Mouse (Mus musculus) cerebellum, adult 2 months (tissue): ENCODE data around the gene Gkap1. TPM values are rescaled to one million over a fixed set of nuclear protein-coding genes. Genes with fewer than 3 reads are reported as not detected.

Experiments used
- DNase-seq, 2 experiments: peaks; one replicate each; pipeline ENCODE4 v3.0.0; 2021
- H3K27ac ChIP-seq: fragments of 200-500 bp; 2 replicates; pipeline ENCODE4 v1.5.1; 2012; ENCODE audit warnings: low read length, control low read depth, inconsistent platforms; ENCODE audit not compliant: insufficient read depth
- H3K27me3 ChIP-seq: fragments of 200-500 bp; 2 replicates; pipeline ENCODE4 v1.6.1; 2012; ENCODE audit warnings: inconsistent platforms, mild to moderate bottlenecking, low read length, moderate library complexity; ENCODE audit not compliant: control insufficient read depth, insufficient read depth
- H3K4me1 ChIP-seq: fragments of 200-500 bp; 2 replicates; pipeline ENCODE4 v1.6.1; 2011; ENCODE audit warnings: low read length; ENCODE audit not compliant: control insufficient read depth, insufficient read depth
- H3K4me3 ChIP-seq: fragments of 200-500 bp; replicated peaks from 2 replicates; pipeline ENCODE3; 2011; ENCODE audit warnings: mild to moderate bottlenecking, low read depth, low read length, control low read depth; ENCODE audit not compliant: insufficient read depth
- CTCF ChIP-seq: fragments of 200-500 bp; IDR thresholded peaks from 2 replicates; pipeline ENCODE4 v1.5.1; 2011; ENCODE audit warnings: low read depth, mild to moderate bottlenecking, control low read depth, low read length, moderate library complexity, borderline replicate concordance; ENCODE audit not compliant: insufficient read depth
- POLR2A ChIP-seq: fragments of 200-500 bp; IDR thresholded peaks from 2 replicates; pipeline ENCODE4 v1.6.1; 2011; ENCODE audit warnings: low read length, control low read depth, borderline replicate concordance; ENCODE audit not compliant: insufficient read depth
- WGBS: fragments of 180-500 bp; shearing (Covaris S2); methylation state at CpG from one replicate; pipeline ENCODE4 v1.1.7; 2018; 5-methylcytosine and 5-hydroxymethylcytosine counted together
- polyA plus RNA-seq: library from polyadenylated mRNA; depleted of rRNA; stranded (reverse); fragments of >200 nt; gene quantifications from 2 replicates; pipeline ENCODE4 v1.2.3, GENCODE M21; 2012; rRNA removed

The Gkap1 gene
- polyA plus RNA-seq, 1 experiment = 30.0 TPM

GRCm38 (mm10) chr13:58186281-58186680, 89.2 kb downstream of the Gkap1 start:
- WGBS = 28% methylated on average over 8 of the region's 8 CpGs
- no peak for TF ChIP-seq POLR2A
- no peak for TF ChIP-seq CTCF
- H3K27ac ChIP-seq = no peak overlapping the region
- H3K27me3 ChIP-seq = no peaks in the 10 kb centered on the region
- H3K4me3 ChIP-seq = no peak overlapping the region
- 0 out of 2 replicates have a peak, but pooled peaks cover 4% of the 10 kb centered on the region for H3K4me1 ChIP-seq
- DNase-seq = no peak

- no peak for DNase-seq
- TF ChIP-seq CTCF = no peak
- no peak for TF ChIP-seq POLR2A
- 70% methylated on average over 3 of the region's 3 CpGs for WGBS
- Histone ChIP-seq H3K27ac (no peak overlapping the region), H3K4me1 (0 out of 2 replicates have a peak, but pooled peaks cover 4% of the 10 kb centered on the region), H3K27me3 (no peaks in the 10 kb centered on the region), H3K4me3 (no peak overlapping the region)
Measured at GRCm38 (mm10) chr13:58184111-58184510, 91.4 kb downstream of the Gkap1 start.

Other genes starting within 250 kb of the Gkap1 start
- gene Klhl3, start 162.1 kb downstream of the Gkap1 start, polyA plus RNA-seq = 16.1 and 18.4 TPM in 2 replicates
- 96.5 and 107 TPM in 2 replicates for gene Hnrnpa0, start 147.1 kb downstream of the Gkap1 start, polyA plus RNA-seq
- 35.5 and 39.6 TPM in 2 replicates for gene Idnk, start 118.0 kb downstream of the Gkap1 start, polyA plus RNA-seq
- 147 and 154 TPM in 2 replicates for gene Ubqln1, start 60.0 kb downstream of the Gkap1 start, polyA plus RNA-seq
- 0.47 and 0.59 TPM in 2 replicates for gene Kif27, start 83.4 kb upstream of the Gkap1 start, polyA plus RNA-seq
- gene 2210016F16Rik, start 109.5 kb upstream of the Gkap1 start, polyA plus RNA-seq = 8.5 and 9.8 TPM in 2 replicates
- gene Rmi1, start 126.5 kb upstream of the Gkap1 start, polyA plus RNA-seq = 15.6 and 16.8 TPM in 2 replicates
- 385 and 442 TPM in 2 replicates for gene Hnrnpk, start 127.6 kb upstream of the Gkap1 start, polyA plus RNA-seq